Mouse (Mus musculus): Measurements from ENCODE around the gene Gnptab.

- no peak for TF ChIP-seq CTCF (IDR thresholded peaks at IDR 0.05; ENCODE audit: borderline replicate concordance, insufficient read depth, low read depth, low read length)
- no peak for TF ChIP-seq POLR2A (IDR thresholded peaks at IDR 0.05; ENCODE audit: borderline replicate concordance, insufficient read depth, low read length)
Observed at GRCm38 (mm10) chr10:88491632-88492031, 112.7 kb downstream of the Gnptab start.

Data from cerebellum, adult 2 months (tissue).